Mouse (Mus musculus) thymus, postnatal 0 days (tissue): ENCODE data around the gene Ddx54. TPM values are rescaled to one million over a fixed set of nuclear protein-coding genes. Genes with fewer than 3 reads are reported as not detected.

Experiments
- DNase-seq: peaks from one replicate; pipeline ENCODE4 v3.0.0-alpha.2; 2015; ENCODE audit warnings: low spot score
- polyA plus RNA-seq: library from polyadenylated mRNA; unstranded; fragments of >200 nt; fragmentation: Nextera tagmentation; extraction: Ambion mirVana; gene quantifications from 2 replicates; pipeline ENCODE4 v1.2.1, GENCODE M21; 2015

Ddx54 gene
- polyA plus RNA-seq = 106 and 108 TPM in 2 replicates

GRCm38 (mm10) chr5:120612442-120612821, at the start of gene Ddx54, which contains the start of gene Rita1:
Gene Ddx54, plus strand, starts transcription at chr5:120612739.
Gene Rita1, minus strand, starts transcription at chr5:120612589.
- peak; percentile 98 for DNase-seq

- DNase-seq = peak; percentile 11
Measured at GRCm38 (mm10) chr5:120562956-120563913, 49.3 kb upstream of the Ddx54 start.

- peak; percentile 47 for DNase-seq
Measured at GRCm38 (mm10) chr5:120563914-120564311, 48.6 kb upstream of the Ddx54 start.

GRCm38 (mm10) chr5:120565171-120565905, 47.2 kb upstream of the Ddx54 start:
- no peak for DNase-seq

GRCm38 (mm10) chr5:120566101-120566500, 46.4 kb upstream of the Ddx54 start:
- DNase-seq = no peak

GRCm38 (mm10) chr5:120566681-120567252, 45.8 kb upstream of the Ddx54 start:
- DNase-seq = no peak

- DNase-seq = no peak
Measured at GRCm38 (mm10) chr5:120567253-120567701, 45.3 kb upstream of the Ddx54 start.

- DNase-seq = no peak
Measured at GRCm38 (mm10) chr5:120567761-120568211, 44.8 kb upstream of the Ddx54 start.

- no peak for DNase-seq
Measured at GRCm38 (mm10) chr5:120568336-120568768, 44.2 kb upstream of the Ddx54 start.

- DNase-seq = no peak
Measured at GRCm38 (mm10) chr5:120568964-120569363, 43.6 kb upstream of the Ddx54 start.

GRCm38 (mm10) chr5:120569791-120570190, 42.7 kb upstream of the Ddx54 start:
- no peak for DNase-seq

GRCm38 (mm10) chr5:120570289-120570897, 42.1 kb upstream of the Ddx54 start:
- no peak for DNase-seq

GRCm38 (mm10) chr5:120571056-120571740, 41.3 kb upstream of the Ddx54 start:
- no peak for DNase-seq

- no peak for DNase-seq
Measured at GRCm38 (mm10) chr5:120574469-120575063, 38.0 kb upstream of the Ddx54 start.

- peak; percentile 83 for DNase-seq
Measured at GRCm38 (mm10) chr5:120576781-120577301, 35.7 kb upstream of the Ddx54 start.

- peak; percentile 78 for DNase-seq
Measured at GRCm38 (mm10) chr5:120577935-120578441, 34.6 kb upstream of the Ddx54 start.

GRCm38 (mm10) chr5:120578504-120579081, 33.9 kb upstream of the Ddx54 start:
- DNase-seq = peak; percentile 90

- peak; percentile 67 for DNase-seq
Measured at GRCm38 (mm10) chr5:120579211-120579897, 33.2 kb upstream of the Ddx54 start.
